Mouse (Mus musculus) left cerebral cortex, postnatal 25 days (tissue): ENCODE results near the gene Edn3. TPM values are rescaled to one million over a fixed set of nuclear protein-coding genes. Genes with fewer than 3 reads are reported as not detected.

ENCODE experiments used
- DNase-seq, 2 experiments: peaks; one replicate each; pipeline ENCODE4 v3.0.0; 2022; ENCODE audit warnings: low spot score in 2 of 2, mixed read lengths in 1 of 2
- intact Hi-C: fragments of 180-260 bp; cut with DNase I; formaldehyde crosslinking; loops from one replicate; pipeline ENCODE4 v1.15.1; 2025
- total RNA-seq, 2 experiments: library from RNA; stranded (reverse); gene quantifications; 2 replicates each; pipeline ENCODE4 v1.2.3; 2021

The Edn3 gene
- total RNA-seq, 2 experiments from 2014 or later, result 4.3 to 7.1 TPM

DNA sequence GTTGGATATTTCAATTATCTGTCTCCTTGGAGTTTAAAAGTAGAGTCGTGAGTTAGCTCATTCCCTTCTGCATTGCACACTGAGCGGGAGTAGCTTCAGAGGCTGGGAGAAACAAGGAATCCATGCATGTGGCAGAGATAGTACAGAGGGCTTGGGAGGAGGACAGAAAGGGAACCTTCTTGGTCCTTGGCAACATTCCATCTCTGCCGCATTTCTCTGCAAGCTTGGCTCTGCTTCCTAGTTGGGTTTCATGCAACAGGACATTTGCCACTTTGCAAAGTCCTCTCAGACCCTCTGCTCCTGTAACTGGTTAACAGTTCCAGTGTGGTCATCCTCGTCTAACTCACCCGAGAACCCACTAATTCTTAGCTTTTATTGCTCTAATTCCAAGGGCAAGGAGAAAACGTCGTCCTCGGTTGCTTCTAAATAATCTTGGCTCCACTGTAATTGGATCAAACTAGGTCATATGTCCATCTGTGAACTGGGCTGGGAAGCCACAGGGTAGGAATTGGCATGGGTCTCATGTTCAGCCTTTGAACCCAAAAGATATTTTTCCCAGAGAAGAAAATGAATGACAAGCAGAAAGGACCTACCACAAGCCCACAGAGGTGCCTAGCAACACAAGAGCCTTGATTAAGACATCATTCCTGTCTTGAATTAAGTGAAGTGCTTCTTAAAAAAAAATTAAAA, 32.2 kb downstream of the Edn3 start:
- intact Hi-C loops, result no loop called here
- no peak for DNase-seq

GRCm38 (mm10) chr2:174793181-174793580, 32.8 kb downstream of the Edn3 start:
- intact Hi-C loops, result no loop called here
- DNase-seq, result no peak

- DNase-seq, result no peak
- intact Hi-C loops, result no loop called here
These were observed 36.6 kb downstream of the Edn3 start for GRCm38 (mm10) chr2:174796998-174797397.

DNA sequence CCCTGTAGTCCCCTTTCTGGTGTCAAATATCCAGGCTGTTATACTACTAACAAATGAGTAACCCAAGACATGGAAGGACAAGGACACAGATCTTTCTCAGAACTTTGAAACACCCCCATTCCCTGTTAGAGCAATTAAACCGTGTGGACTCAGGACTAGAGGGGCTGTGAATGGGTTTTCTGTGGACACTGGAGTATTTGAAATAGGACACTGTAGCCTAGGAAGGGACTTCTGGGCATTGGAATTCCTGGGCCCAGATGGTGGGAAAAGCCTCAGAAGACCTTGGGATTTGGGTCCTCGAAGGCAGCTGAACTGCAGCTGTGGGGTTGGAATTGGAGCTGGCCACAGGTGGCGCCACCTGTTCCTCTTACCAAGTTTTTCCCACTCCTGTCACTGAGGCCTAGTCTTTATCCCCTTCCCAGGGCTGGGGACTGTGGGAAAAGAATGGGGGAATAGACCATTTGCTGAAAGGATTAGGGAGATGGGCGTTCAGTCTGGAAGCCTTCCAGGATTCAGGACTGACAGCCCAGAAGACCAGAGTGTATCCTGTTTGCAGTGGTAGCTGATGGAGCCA, 37.2 kb downstream of the Edn3 start:
- intact Hi-C loops, result no loop called here
- no peak for DNase-seq

DNA sequence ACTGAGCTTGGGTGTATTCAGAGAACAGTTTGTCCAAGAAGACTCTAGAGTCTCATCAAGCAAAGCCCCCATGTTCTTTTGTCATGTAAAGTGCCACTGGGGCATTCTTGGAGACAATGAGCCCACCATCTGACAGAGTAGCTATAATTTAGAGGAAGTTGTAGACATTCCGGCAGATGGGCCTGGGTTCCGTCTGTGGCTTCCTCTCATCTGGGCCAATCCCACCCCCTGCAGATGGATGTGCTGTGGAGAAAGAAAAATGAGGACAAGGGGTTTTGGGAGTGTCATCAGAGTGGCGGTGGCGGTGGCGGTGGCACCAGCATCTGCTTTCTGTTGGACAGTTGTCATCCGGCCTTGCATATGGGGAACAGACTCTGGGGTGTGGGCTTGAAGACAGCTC, 42.0 kb downstream of the Edn3 start:
- DNase-seq, result no peak
- intact Hi-C loops, result no loop called here

- no peak for DNase-seq
- intact Hi-C loops, result no loop called here
These were observed 43.2 kb downstream of the Edn3 start for GRCm38 (mm10) chr2:174803661-174804060.

- intact Hi-C loops, result no loop called here
These were observed 47.5 kb downstream of the Edn3 start for GRCm38 (mm10) chr2:174807900-174808299.

GRCm38 (mm10) chr2:174809296-174809695, 48.9 kb downstream of the Edn3 start:
- intact Hi-C loops, result no loop called here
- DNase-seq, result no peak

More at GRCm38 (mm10) chr2:174807900-174808299, 47.5 kb downstream of the Edn3 start:
- no peak for DNase-seq

- DNase-seq, result no peak
- intact Hi-C loops, result no loop called here
These were observed 52.9 kb downstream of the Edn3 start for GRCm38 (mm10) chr2:174813306-174813705.

- intact Hi-C loops, result no loop called here
- no peak for DNase-seq
These were observed 55.7 kb downstream of the Edn3 start for GRCm38 (mm10) chr2:174816163-174816562.

- DNase-seq, result no peak
- intact Hi-C loops, result no loop called here
These were observed 59.9 kb downstream of the Edn3 start for GRCm38 (mm10) chr2:174820286-174820685.

GRCm38 (mm10) chr2:174827829-174828228, 67.4 kb downstream of the Edn3 start:
- intact Hi-C loops, result no loop called here
- DNase-seq, result no peak

- DNase-seq, result no peak
- intact Hi-C loops, result no loop called here
These were observed 73.2 kb downstream of the Edn3 start for GRCm38 (mm10) chr2:174833608-174834007.

Other genes starting within 250 kb of the Edn3 start
- 10 to 100 TPM; 16.8 to 18.3 TPM for gene Zfp831, start 117.1 kb upstream of the Edn3 start, total RNA-seq
- 1 to 10 TPM; 1.3 to 1.4 TPM for gene Gm14444, start 249.6 kb downstream of the Edn3 start, total RNA-seq